Mouse (Mus musculus) kidney, postnatal 0 days (tissue): ENCODE results near the gene Mrgpra9. TPM values are rescaled to one million over a fixed set of nuclear protein-coding genes. Genes with fewer than 3 reads are reported as not detected.
"Not testable (repeated sequence)": the region's sequence is repeated elsewhere in the genome, so short reads cannot be mapped to it uniquely, and the experiment has no call there.

Source experiments
- ATAC-seq: fragments of 200-750 bp; cut with Nextera tagmentation; replicated peaks from 2 replicates; pipeline ENCODE4 v1.8.0; 2017; ENCODE audit warnings: low read depth, moderate number of reproducible peaks, moderate TSS enrichment, moderate library complexity; ENCODE audit not compliant: low FRiP score
- DNase-seq: peaks from one replicate; pipeline ENCODE4 v3.0.0-alpha.2; 2016; ENCODE audit warnings: low spot score
- H3K27ac ChIP-seq: fragments of 300-500 bp; sonication (generic); 2 replicates; pipeline ENCODE4 v1.5.1; 2014; ENCODE audit warnings: mild to moderate bottlenecking
- H3K27me3 ChIP-seq: fragments of 300-500 bp; sonication (generic); 2 replicates; pipeline ENCODE4 v1.6.1; 2014; ENCODE audit warnings: low read length, mixed read lengths; ENCODE audit not compliant: insufficient read depth
- H3K36me3 ChIP-seq: fragments of 300-500 bp; sonication (generic); 2 replicates; pipeline ENCODE4 v1.6.1; 2014; ENCODE audit warnings: low read length, mixed read lengths; ENCODE audit not compliant: insufficient read depth
- H3K4me1 ChIP-seq: fragments of 300-500 bp; sonication (generic); replicated peaks from 2 replicates; pipeline ENCODE4 v1.6.1; 2014; ENCODE audit warnings: antibody characterized with exemption, low read length, mixed read lengths; ENCODE audit not compliant: insufficient read depth
- H3K4me2 ChIP-seq: fragments of 300-500 bp; sonication (generic); 2 replicates; pipeline ENCODE4 v1.6.1; 2014; ENCODE audit warnings: mild to moderate bottlenecking, low read length, moderate library complexity, mixed read lengths
- H3K4me3 ChIP-seq: fragments of 300-500 bp; sonication (generic); replicated peaks from 2 replicates; pipeline ENCODE4 v1.5.1; 2014; ENCODE audit warnings: low read depth, low read length
- H3K9ac ChIP-seq: fragments of 300-500 bp; sonication (generic); 2 replicates; pipeline ENCODE4 v1.6.1; 2014; ENCODE audit warnings: low read depth, low read length
- H3K9me3 ChIP-seq: fragments of 300-500 bp; sonication (generic); replicated peaks from 2 replicates; pipeline ENCODE4 v1.6.1; 2016; ENCODE audit warnings: low read length, inconsistent platforms, mixed read lengths
- CTCF ChIP-seq: IDR thresholded peaks from 2 replicates; pipeline ENCODE4 v1.5.1; 2016; ENCODE audit warnings: antibody characterized with exemption, low read depth, mild to moderate bottlenecking, moderate library complexity
- WGBS: fragments of 180-500 bp; shearing (Covaris S2); extraction: QIAGEN DNeasy Blood & Tissue Kit; methylation state at CpG from one replicate; pipeline ENCODE4 v1.1.7; 2014; 5-methylcytosine and 5-hydroxymethylcytosine counted together
- polyA plus RNA-seq: library from polyadenylated mRNA; unstranded; fragments of >200 nt; fragmentation: Nextera tagmentation; extraction: Ambion mirVana; gene quantifications from 2 replicates; pipeline ENCODE4 v1.2.1, GENCODE M21; 2015

Gene Mrgpra9
- not detected in 2 replicates for polyA plus RNA-seq

GRCm38 (mm10) chr7:47252770-47253169, at the start of gene Mrgpra9:
Gene Mrgpra9, minus strand, starts transcription at chr7:47252848.
- DNase-seq (no peak), ATAC-seq (no peak)
- H3K27ac ChIP-seq: no peak within 1 kb of the TSS
- no peaks in the 10 kb centered on the region for H3K9me3 ChIP-seq
- H3K4me2 ChIP-seq: no peak within 1 kb of the TSS
- H3K9ac ChIP-seq: no peak within 1 kb of the TSS
- 52% methylated on average over 1 of the region's 1 CpGs for WGBS
- no peaks in the 10 kb centered on the region for H3K4me1 ChIP-seq
- H3K4me3 ChIP-seq: no peak within 1 kb of the TSS
- H3K27me3 ChIP-seq: no peaks in the 10 kb centered on the region
- no peaks in the 10 kb centered on the region for H3K36me3 ChIP-seq
- no peak for TF ChIP-seq CTCF

GRCm38 (mm10) chr7:47299612-47300011, 47.0 kb upstream of the Mrgpra9 start:
- H3K4me2 ChIP-seq, H3K27me3 ChIP-seq, ATAC-seq, H3K4me1 ChIP-seq, H3K9ac ChIP-seq, DNase-seq, H3K9me3 ChIP-seq, H3K27ac ChIP-seq, H3K4me3 ChIP-seq, H3K36me3 ChIP-seq: not testable (repeated sequence)

GRCm38 (mm10) chr7:47271547-47271946, 18.9 kb upstream of the Mrgpra9 start:
- not testable (repeated sequence) for H3K27me3 ChIP-seq, H3K4me1 ChIP-seq, H3K27ac ChIP-seq, H3K4me2 ChIP-seq, ATAC-seq, H3K4me3 ChIP-seq, H3K9ac ChIP-seq, DNase-seq, H3K9me3 ChIP-seq, H3K36me3 ChIP-seq
- WGBS: 81% methylated on average over 5 of the region's 5 CpGs

GRCm38 (mm10) chr7:47244658-47245057, 8.0 kb downstream of the Mrgpra9 start:
- no peak overlapping the region for H3K27ac ChIP-seq
- no peak overlapping the region for H3K4me2 ChIP-seq
- no peaks in the 10 kb centered on the region for H3K9me3 ChIP-seq
- TF ChIP-seq CTCF: peak; percentile 7; the same call in 1 of the 2 replicates
- ATAC-seq (no peak), DNase-seq (no peak)
- no peaks in the 10 kb centered on the region for H3K27me3 ChIP-seq
- no peaks in the 10 kb centered on the region for H3K36me3 ChIP-seq
- H3K9ac ChIP-seq: no peak overlapping the region
- no peak overlapping the region for H3K4me3 ChIP-seq
- no peaks in the 10 kb centered on the region for H3K4me1 ChIP-seq
- WGBS: 59% methylated on average over 3 of the region's 3 CpGs

- TF ChIP-seq CTCF: no peak
- H3K27me3 ChIP-seq: no peaks in the 10 kb centered on the region
Observed at GRCm38 (mm10) chr7:47204830-47205229, 47.8 kb downstream of the Mrgpra9 start, which contains the start of gene Mrgpra6. Gene Mrgpra6, minus strand, starts transcription at chr7:47204920.

GRCm38 (mm10) chr7:47195271-47195670, 57.4 kb downstream of the Mrgpra9 start:
- 61% methylated on average over 1 of the region's 1 CpGs for WGBS
- Histone ChIP-seq H3K4me1 (no peaks in the 10 kb centered on the region), H3K27me3 (no peaks in the 10 kb centered on the region), H3K36me3 (no peaks in the 10 kb centered on the region), H3K4me3 (no peak overlapping the region), H3K27ac (no peak overlapping the region), H3K9ac (no peak overlapping the region), H3K9me3 (no peaks in the 10 kb centered on the region), H3K4me2 (no peak overlapping the region)
- TF ChIP-seq CTCF: no peak
- ATAC-seq: no peak
- no peak for DNase-seq

More at GRCm38 (mm10) chr7:47204830-47205229, 47.8 kb downstream of the Mrgpra9 start, which contains the start of gene Mrgpra6:
- Histone ChIP-seq H3K9ac (no peak within 1 kb of the TSS), H3K36me3 (no peaks in the 10 kb centered on the region), H3K4me1 (no peaks in the 10 kb centered on the region), H3K9me3 (no peaks in the 10 kb centered on the region), H3K27ac (no peak within 1 kb of the TSS), H3K4me2 (no peak within 1 kb of the TSS), H3K4me3 (no peak within 1 kb of the TSS)
- WGBS: 62% methylated on average over 4 of the region's 4 CpGs
- ATAC-seq (no peak), DNase-seq (no peak)

Other genes with a start within 250 kb of the Mrgpra9 start
- 13.7 and 15.9 TPM in 2 replicates for gene Spty2d1, start 244.4 kb downstream of the Mrgpra9 start, polyA plus RNA-seq
- 42.1 and 43.6 TPM in 2 replicates for gene Tmem86a, start 202.2 kb downstream of the Mrgpra9 start, polyA plus RNA-seq
- gene Ptpn5, start 119.2 kb downstream of the Mrgpra9 start, polyA plus RNA-seq: 0.51 and 0.62 TPM in 2 replicates
- gene Mrgpra6, start 47.9 kb downstream of the Mrgpra9 start, polyA plus RNA-seq: not detected in 2 replicates
- gene Mrgpra1, start 101.4 kb upstream of the Mrgpra9 start, polyA plus RNA-seq: not detected in 2 replicates
- gene Mrgpra2a, start 199.3 kb upstream of the Mrgpra9 start, polyA plus RNA-seq: not detected in 2 replicates